Mouse (Mus musculus) megakaryocyte, embryonic 14.5 days (primary cell): ENCODE data around the gene Mrpl51.

Experiments used
- FLI1 ChIP-seq: IDR thresholded peaks from 2 replicates; pipeline ENCODE4 v1.6.1; 2012; ENCODE audit warnings: low read length, inconsistent platforms, mixed read lengths
- GATA1 ChIP-seq: IDR thresholded peaks from 3 replicates; pipeline ENCODE4 v1.6.1; 2012; ENCODE audit warnings: mixed read lengths, low read length, inconsistent platforms, borderline replicate concordance

DNA sequence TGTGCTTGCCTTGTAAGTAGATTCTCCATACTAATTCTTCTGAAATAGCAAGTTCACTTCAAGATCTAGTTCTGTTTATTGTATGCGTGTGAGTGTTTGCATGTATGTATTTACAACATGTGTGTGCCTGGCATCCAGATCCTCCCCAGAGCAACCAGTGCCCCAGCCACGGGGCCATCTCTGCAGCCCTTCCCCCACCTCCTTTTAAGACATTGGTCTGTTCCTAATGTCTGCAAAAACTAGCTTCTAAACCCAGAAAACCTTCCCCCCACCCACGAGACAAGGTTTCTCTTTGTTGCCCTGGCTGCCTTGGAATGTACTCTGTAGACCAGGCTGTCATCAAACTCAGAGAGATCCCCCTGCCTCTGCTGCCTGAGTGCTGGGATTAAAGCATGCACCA lies 31.0 kb downstream of the Mrpl51 start:
- no peak for TF ChIP-seq FLI1
- no peak for TF ChIP-seq GATA1
